Mouse (Mus musculus) adrenal gland, postnatal 14 days (tissue): ENCODE results near the gene Agap2. TPM values are rescaled to one million over a fixed set of nuclear protein-coding genes. Genes with fewer than 3 reads are reported as not detected.
"Not testable (repeated sequence)": the region's sequence is repeated elsewhere in the genome, so short reads cannot be mapped to it uniquely, and the experiment has no call there.

Experiments used
- DNase-seq: peaks from one replicate; pipeline ENCODE4 v3.0.0; 2021; ENCODE audit warnings: mixed read lengths
- total RNA-seq: library from RNA; stranded (reverse); gene quantifications from 2 replicates; pipeline ENCODE4 v1.2.3, GENCODE M21; 2021

Gene Agap2
- total RNA-seq, 1 experiment from 2014 or later, result 6.9 TPM

DNA sequence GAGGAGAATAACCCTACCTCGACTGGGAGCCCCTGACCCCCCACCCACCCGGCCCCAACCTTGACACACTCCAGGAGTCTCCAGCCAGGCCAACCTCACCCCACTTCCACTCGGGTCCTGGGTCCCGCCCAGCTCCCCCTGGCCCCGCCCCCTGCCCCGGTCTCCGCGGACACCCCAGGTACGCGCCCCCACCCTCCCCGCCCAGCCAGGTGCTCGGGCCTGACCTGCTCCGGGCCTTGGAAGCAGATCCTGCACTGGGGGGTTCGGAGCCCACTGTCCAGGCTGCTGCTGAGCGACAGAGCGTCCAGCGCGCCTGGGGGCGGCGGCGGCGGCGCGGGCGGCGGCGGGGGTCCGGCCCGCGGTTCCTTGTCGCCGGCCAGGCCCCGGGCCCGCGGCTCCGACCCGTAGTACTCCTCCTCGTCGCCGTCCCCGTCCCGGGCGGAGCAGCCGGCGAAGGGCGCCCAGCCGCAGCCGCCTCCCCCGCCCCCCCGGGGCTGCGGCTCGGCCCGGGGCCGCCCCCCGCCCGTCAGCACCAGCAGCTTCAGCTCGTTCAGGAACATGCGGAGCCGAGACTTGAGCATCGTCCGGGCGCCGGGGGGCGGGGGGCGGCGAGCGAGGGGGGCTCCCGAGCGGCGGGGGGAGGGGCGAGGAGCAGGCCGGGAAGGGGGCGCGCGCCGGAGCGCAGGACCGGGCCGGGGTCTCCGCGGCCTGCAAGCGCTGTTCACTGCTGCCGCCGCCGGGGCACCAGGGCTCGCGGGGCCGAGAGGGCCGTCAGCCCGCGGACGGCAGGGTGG is 15.7 kb upstream of the Agap2 start:
- peak; percentile 45 for DNase-seq

DNA sequence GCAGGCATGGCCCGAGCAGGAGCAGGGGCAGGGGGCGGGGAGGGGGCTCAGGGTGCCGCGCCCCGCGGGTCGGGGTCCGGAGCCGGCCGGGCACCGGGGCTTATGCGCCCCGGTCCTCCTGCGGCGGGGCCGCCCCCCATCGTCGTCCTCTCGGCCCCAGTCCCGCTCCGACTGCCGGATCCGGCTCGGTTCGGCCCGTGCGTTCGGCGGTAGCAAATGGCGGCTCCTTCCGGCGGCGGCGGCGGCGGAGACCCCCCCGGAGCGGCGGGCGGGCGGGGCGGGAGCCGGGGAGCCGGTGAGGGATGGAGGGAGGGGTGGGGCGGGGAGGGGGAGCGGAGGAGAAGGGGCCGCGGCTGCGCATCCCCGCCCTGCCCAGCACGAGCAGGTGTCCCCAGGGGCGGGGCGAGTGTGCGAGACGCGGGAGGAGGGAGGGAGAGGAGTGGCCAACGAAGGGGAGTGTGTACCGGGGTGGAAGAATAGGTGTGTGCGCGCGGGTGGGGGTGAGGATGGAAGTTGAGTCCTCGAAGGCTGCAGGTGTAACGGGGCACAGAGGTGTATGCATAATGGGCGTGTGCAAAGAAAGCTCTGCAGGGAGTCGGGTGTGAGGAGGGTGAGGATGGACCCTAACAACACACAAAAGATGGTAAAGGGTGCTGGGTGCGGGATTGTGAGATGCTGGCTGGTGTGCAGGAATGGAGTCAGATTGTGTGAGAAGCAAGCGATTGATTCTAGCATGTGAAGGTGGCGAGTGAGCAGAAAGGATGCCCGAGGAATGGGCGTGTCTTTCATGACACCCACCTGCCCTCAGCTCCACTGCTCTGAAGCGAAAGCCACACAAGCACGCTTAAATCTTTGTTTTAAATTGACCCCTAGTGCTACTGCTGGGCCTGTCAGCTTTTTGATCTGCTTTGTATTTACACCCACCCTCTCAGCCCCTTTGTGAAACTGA is 14.8 kb upstream of the Agap2 start, which contains the start of gene March9:
March9 (minus strand) TSS at position 217 of the 949 bp plus-strand sequence.
- peak; percentile 83 for DNase-seq

DNA sequence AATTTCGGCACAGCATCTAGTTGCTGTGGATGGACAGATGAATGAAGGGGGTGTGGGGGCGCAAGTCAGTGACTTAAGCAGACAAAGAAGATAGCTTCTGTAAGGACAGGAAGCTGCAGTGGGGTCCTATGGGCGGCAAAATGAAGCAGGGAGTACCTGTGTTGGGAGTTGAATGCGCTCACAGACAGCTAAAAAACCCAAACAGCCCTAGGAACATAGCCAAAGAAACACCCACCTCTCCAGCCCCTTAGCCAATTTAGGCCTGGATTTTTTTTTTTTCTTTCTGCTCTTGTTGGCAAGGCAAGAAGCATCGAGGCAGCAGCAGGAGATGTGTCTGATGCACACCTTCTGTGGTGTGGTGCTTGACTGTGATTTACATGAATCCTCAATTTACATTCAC is 14.0 kb upstream of the Agap2 start:
- no peak for DNase-seq

DNA sequence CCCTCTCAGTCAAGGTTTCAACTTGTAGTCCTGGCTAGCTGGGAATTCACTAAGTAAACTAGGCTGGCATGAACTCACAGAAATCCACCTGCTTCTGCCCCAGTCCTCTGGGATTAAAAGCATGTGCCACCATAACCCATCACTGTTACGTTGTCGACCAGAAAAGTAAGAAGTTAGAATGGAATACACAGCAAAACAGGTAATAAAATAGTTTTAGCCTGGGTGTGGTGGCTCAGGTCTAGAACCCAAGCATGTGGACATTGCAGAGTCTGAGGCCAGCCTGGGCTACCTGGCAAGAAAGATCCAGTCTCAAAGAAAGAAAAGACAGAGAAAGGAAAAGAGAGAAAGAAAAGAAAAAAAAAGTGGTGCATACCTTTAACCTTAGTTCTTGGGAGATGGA is 13.6 kb upstream of the Agap2 start:
- no peak for DNase-seq

DNA sequence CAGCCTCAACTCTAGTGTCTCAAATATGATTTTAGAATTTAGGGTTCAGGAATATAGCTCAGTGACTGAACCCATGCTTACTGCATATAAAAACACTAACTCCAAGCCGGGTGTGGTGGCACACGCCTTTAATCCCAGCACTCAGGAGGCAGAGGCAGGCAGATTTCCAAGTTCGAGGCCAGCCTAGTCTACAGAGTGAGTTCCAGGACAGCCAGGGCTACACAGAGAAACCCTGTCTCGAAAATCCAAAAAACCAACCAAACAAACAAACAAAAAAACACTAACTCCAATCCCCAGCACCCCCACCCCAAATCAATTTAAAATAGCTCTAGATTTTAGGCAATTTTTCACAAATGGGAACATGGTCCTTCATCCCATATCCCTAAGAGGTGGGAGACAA is 13.0 kb upstream of the Agap2 start:
- DNase-seq, result not testable (repeated sequence)

DNA sequence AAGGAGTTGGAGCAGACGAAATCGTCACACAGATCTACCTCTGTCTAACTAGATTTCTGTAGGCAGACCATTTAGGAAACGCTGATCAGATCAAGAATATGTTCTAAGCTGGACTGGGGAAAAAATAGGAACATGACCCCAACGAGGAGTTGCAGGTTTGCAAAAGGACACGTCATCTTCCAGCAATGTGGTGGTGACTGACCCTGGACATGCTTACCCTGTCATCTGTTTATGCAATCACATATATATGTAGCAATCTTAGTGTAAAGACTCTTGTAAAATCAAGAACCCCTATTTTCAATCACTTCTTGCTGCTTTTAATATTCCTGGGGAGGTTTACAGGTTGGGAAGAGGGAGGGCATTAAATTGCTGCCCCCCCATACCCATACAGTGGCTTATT is 12.6 kb upstream of the Agap2 start:
- DNase-seq, result no peak

DNA sequence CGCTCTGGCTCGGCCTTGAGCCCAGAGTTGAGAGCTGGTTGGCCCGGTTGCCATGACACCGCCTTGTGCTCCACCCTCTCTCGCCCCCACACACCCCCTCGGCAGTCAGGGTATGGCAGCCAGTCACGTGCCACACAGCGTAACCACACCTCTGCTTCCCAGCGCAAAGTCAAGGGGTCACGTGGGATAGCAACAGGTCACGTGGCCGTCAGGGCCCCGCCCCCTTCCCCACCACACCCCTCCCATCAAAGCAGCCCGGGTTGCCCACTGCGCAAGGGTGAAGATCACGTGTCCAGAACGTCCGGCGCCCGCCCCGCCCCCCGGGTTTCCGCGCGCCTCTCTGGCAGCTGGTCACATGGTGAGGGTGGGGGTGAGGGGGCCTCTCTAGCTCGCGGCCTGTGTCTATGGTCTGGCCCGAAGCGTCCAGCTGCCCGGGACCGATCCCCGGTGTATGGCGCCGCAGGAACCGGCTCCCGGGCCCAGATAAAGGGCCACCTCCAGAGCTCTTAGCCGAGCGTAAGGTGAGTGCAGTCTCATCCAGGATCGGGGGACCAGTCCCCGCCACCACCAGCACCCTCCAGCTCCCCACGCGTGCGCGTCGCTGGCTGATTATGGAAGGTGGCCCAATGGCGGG is 11.7 kb upstream of the Agap2 start, which contains the start of gene Cdk4:
Cdk4 (plus strand) TSS at position 296 of the 634 bp plus-strand sequence.
- DNase-seq, result peak; percentile 99

DNA sequence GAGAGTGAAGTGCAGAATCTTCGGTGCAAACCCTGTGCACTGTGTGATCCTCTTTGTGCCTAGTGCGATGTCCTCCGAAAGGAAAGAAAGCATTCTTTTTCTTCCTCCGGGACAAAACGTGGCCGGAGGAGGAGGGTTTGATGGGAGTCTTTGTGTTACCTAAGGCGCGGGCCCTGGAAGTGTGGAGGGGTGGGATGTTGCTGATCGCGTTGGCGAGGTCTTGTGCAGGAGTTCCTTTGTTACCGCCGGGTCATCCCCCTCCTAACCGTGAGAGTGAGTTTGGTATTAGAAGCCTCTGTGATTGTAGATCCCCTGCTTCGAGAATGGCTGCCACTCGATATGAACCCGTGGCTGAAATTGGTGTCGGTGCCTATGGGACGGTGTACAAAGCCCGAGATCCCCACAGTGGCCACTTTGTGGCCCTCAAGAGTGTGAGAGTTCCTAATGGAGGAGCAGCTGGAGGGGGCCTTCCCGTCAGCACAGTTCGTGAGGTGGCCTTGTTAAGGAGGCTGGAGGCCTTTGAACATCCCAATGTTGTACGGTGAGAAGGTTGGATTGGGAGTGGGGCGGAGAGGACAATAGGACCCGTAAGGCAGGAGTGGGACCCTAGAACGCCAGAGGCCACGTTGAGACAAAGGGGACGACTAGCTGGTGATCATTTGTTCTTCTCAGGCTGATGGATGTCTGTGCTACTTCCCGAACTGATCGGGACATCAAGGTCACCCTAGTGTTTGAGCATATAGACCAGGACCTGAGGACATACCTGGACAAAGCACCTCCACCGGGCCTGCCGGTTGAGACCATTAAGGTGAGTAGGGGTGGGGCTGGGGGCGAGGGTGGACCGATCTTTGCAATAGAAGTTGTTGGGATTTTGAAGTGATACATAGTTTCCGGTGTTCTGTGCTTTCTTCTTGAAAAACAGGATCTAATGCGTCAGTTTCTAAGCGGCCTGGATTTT is 10.9 kb upstream of the Agap2 start:
- DNase-seq, result peak; percentile 47

DNA sequence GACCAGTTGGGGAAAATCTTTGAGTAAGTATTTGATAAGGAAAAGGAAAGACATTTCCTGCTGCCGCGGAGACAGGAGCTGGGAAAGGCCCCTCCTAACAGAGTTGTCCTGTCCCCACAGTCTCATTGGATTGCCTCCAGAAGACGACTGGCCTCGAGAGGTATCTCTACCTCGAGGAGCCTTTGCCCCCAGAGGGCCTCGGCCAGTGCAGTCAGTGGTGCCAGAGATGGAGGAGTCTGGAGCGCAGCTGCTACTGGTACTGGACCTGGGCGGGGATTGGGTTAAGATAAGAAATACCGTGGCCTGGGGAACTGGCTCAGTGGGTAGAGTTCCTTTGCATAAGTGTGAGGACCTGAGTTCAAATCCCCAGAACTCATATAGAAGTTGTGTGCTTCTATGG is 9.1 kb upstream of the Agap2 start:
- DNase-seq, result no peak

DNA sequence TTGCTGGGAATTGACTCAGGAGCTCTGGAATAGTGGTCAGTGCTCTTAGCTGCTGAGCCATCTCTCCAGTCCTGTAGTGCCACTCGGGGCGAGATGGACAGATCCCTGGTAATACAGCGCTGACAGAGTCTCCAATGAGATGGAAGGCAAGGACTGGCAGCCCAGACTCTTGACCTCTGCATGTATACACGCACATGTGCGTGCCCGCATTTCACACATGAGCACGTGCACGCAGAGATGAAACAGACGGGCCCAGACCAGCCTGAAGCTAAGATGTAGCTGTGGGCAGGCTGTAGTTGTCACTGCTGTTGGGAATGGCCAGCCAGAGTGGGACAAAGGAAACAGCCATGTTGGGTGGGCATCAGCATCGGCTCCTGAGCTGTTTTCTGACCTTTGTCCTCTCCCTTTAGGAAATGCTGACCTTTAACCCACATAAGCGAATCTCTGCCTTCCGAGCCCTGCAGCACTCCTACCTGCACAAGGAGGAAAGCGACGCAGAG is 8.5 kb upstream of the Agap2 start:
- no peak for DNase-seq

DNA sequence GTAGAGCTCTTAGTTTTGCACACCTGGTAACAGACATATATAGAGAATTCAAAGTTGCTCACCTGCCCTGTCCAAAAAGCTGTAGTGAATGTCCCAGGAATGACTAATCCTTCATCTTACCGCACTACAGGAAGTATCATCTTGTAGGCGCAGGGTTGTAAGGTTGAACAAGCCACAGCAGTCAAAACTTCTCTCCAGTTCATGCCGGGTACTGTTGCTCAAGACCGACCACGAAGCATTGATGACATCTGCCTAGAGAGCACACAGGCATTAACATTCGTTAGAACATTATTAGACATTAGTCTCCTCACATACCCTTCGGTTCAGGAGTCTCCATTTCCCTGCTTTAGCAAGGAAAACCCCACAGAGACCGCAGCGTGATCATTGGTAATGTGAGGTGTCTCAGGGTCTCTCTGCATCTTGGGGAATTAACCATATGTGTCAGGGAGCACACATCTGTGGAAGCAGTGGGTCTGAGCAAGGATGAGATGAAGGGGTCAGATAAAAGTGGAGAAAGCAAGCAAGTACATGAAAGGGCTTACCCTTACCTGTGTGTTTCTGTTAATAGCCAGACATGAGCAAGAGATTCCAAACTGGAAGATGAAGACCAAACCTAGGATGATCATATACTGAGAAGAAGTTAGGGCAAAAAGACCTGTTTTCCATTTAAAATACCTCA is 6.6 kb upstream of the Agap2 start:
- no peak for DNase-seq

DNA sequence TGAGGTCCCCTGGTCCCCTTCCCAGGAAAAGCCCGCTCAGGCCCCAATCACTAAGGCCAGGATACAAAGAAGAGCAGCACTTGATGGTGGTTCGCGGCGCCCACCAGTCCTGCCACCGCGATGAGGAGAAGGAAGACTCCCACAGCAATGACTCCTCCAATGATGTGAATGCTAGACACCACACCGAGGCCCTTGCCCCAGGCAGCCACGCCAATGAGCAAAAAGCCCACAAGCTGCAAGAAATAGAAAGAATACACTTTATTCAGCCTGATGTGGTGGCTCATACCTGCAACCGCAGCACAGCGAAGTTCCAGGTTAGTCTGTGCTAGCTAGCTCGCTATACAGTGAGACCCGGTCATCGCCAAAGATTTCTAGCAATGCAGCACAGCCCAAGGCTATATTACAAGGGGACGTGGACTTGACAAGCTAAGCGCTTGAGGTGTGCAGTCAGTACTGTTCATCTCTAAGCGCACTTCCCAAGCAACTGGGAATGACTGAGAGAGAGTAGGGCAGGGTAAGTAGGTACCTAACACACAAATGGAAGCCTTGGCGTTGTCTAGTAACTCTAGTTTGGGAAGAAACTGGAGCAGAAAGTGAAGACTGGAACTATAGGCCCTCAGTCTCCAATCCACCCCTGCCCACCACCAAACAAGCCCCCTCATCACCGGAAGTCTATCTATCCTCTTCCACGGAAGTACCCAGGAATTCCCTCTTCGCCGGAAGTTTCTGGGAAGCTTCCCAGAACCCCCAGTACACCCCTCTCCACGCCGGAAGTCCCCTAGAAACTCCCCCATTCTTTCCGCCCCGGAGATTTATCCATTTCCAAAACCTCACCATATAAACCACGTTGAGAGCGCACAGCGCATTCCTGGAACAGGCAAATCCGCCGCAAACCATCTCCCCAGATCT is 5.5 kb upstream of the Agap2 start:
- DNase-seq, result no peak

DNA sequence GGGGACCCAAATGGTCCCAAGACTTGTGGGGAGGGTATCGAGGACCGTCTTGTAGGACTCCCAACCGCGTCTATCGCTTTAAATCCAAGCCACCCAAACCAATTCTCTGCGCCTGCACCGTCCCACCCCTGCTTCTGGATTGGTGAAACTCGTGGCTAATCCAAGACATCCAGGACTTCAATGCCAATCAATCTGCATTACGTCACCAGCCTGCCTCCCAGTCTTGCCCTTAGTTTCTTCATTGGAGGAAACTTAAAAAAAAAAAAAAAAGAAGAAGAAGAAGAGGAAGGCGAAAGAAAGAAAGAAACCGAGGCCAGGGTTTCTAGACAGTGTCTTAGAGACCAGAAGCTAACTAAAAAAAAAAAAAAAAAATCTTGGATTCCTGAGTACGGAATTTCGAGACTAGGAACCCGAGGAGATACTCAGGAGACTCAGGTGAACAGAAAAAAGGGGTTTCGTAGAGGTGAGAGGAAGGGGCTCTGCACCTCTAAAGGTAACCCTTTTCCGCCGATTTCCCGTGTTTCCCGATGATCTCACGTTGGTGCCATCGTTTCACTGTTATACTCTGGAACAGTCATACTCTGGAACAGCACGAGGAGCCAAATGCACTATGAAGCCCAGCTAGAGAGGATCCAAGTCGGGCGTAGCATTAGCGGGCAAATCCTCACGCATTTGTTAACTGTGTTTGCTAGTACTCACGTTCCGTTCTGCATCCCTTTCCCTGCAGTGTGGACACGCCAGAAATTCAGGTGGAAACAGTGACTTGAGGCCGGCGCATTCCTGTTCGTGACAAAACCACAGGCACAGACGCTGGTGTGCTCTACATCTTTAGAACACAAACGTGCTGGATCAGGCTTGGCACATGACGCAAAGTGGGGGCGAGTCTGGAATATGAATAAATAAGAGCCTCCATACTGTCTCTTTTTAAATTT is 4.6 kb upstream of the Agap2 start, which contains the start of gene Tspan31:
Tspan31 (minus strand) TSS at position 75 of the 932 bp plus-strand sequence.
- peak; percentile 94 for DNase-seq

DNA sequence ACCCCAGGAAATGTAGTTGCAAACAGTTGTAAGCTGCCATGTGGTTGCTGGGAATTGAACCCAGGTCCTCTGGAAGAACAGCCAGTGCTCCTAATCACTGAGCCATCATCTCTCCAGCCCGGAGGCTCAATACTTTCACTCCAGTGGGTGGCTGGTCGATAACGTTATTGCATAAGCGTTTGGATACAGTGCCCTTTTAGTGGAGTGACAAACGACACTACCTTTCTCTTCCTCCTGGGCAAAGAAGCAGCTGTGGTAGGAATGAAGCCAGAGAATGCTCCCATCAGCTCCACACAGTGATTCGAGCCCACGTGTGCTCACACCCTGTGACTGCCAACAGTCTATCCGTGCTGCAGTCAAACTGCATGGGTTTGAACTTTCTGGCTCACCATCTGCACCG is 3.9 kb upstream of the Agap2 start:
- DNase-seq, result no peak

DNA sequence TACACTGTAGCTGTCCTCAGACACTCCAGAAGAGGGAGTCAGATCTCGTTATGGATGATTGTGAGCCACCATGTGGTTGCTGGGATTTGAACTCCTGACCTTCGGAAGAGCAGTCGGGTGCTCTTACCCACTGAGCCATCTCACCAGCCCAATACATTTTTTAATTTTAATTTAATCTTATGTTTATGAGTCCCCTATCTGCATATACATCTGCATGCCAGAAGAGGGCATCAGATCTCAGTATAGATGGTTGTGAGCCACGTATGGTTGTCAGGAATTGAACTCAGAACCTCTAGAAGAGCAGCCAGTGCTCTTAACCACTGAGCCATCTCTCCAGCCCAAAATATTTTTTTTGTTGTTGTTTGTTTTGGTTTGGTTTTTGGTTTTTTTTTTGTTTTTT is 2.8 kb upstream of the Agap2 start:
- not testable (repeated sequence) for DNase-seq

DNA sequence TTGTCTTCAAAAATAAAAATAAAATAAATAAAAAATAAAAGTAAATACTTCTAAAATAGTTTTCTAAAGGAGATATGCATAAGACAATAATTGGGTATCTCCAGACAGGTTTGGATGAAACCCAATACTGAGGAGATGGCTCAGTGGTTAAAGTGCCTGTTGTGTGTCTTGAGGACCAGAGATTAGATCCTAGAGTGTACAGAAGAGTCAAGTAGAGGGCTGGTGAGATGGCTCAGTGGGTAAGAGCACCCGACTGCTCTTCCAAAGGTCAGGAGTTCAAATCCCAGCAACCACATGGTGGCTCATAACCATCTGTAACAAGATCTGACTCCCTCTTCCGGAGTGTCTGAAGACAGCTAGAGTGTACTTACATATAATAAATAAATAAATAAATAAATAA is 2.1 kb upstream of the Agap2 start:
- DNase-seq, result not testable (repeated sequence)

DNA sequence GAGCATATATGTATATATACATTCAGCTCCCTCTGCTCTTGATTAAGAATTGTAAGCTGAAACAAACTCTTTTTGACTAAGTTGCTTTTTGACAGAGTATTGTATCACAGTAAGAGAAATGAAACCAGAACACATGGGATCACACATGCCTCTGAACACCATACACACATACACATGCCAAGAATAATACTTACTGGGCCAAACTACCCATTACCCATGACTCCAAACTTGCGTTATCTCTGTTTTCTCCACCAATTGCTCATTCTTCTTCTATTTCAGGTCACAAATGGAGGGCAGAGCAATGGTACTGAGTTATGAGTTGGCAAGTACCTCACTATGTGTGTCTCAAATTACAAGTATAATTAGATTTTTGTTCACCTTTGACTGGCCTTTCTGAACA is 1.1 kb upstream of the Agap2 start:
- DNase-seq, result no peak

DNA sequence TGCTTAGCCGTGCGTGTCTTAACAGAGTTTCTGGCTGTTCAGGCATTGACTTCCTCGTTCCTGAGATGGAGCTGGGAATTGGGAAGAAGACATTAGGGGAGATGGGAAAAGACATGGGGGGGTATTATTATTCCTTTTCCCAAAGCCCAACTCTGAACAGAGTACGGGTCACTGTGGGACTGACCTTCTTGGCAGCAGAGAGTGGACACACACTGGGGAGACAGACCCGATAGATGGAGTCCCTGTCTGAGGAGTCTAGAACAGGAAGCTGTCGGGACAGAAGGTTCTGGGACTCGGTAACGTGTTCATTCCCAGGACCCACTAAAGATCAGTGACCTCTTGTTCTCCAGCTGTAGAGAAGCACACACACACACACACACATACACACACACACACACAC is 567 bp downstream of the Agap2 start:
- no peak for DNase-seq
